Mouse (Mus musculus): ENCODE results near the gene Olfr54. TPM values are rescaled to one million over a fixed set of nuclear protein-coding genes. Genes with fewer than 3 reads are reported as not detected.

Gene Olfr54
- total RNA-seq (2023): not detected in 4 replicates

DNA sequence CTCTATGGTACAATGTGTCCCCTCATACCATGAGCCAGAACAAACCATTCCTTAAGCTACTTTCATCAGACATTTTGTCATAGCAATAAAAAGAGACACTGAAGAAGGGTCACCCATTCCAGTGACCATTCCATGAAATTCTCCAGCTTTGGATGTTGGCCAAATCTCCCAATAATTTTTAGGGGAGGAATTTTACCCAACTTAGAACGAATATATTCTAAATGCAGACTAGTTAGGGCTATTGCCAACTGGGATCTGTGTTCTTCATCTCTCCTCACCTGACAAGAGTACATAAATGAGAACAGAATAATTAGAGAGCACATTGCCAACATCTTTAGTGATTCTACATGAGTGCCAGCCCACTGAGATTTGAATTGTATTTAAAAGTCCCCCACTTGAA lies at the start of gene Olfr54:
Gene Olfr54 (plus strand): TSS at position 301 of the 400 bp plus-strand sequence.

GRCm38 (mm10) chr11:50966230-50966629 lies 47.8 kb upstream of the Olfr54 start, which contains the start of gene Olfr1378:
Olfr1378 (plus strand) TSS chr11:50966530.

GRCm38 (mm10) chr11:50981667-50982066 lies 32.4 kb upstream of the Olfr54 start, which contains the start of gene Olfr1377:
Olfr1377 (plus strand) TSS chr11:50981967.

GRCm38 (mm10) chr11:51003296-51003695 lies 10.7 kb upstream of the Olfr54 start, which contains the start of gene Olfr51:
Olfr51 (plus strand) TSS chr11:51003596.

DNA sequence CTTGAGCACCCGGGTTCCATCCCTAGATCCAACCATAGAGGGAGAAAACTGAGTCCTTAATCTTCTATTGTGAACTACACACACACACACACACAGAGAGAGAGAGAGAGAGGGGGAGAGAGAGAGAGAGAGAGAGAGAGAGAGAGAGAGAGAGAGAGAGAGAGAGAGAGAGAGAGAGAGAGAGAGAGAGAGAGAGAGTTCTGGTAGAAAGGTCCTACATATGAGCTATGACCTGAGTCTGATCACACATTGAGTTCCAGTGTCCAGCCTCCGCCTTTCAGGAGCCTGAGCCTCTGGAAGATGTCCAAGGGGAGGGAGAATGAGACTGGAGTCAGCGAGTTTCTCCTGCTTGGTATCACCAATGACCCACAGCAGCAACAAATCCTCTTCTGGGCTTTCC lies 33.8 kb downstream of the Olfr54 start, which contains the start of gene Olfr1375:
Gene Olfr1375 (plus strand): TSS at position 301 of the 400 bp plus-strand sequence.

DNA sequence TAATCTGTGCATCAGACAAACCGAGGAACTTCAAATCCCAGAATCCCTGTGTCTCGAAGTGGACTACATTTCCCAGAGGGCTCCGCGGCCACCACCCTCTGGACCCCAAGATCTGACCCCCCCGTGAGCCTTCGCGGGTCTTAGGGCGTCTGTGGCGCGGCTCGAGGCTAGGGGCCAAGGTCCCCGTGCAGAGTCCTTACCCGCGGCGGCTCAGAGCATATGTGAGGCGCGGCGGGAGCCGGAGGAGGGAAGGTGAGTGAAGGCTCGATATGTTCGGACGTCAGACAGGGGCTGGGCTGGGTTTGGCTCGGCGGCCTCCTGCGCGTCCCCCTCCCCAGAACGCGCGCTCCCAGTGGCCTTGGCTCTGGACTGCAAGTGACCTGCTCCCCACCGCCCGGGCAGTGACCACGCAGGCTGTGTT lies 45.1 kb downstream of the Olfr54 start, which contains the start of gene Zfp354a:
Gene Zfp354a (plus strand): TSS at position 107 of the 421 bp plus-strand sequence.

Other genes starting within 250 kb of the Olfr54 start
- gene Zfp354c, start 186.5 kb upstream of the Olfr54 start, total RNA-seq (2023): 4.7 to 8.7 TPM (median 7.0 TPM) in 4 replicates
- gene Zfp879, start 172.7 kb upstream of the Olfr54 start, total RNA-seq (2023): not detected in 4 replicates
- gene Grm6, start 163.6 kb upstream of the Olfr54 start, total RNA-seq (2023): 29.7 to 33.0 TPM (median 31.8 TPM) in 4 replicates
- 0.30 to 0.53 TPM (median 0.44 TPM) in 4 replicates for gene Zfp454, start 126.6 kb upstream of the Olfr54 start, total RNA-seq (2023)
- gene Zfp2, start 98.1 kb upstream of the Olfr54 start, total RNA-seq (2023): 2.1 to 3.1 TPM (median 2.9 TPM) in 4 replicates
- gene Zfp354b, start 82.6 kb upstream of the Olfr54 start, total RNA-seq (2023): 0.32 to 0.63 TPM (median 0.43 TPM) in 3 of 4 replicates, not detected in the other
- not detected in 4 replicates for gene 4933414I15Rik, start 70.5 kb upstream of the Olfr54 start, total RNA-seq (2023)
- gene Prop1, start 60.5 kb upstream of the Olfr54 start, total RNA-seq (2023): not detected in 4 replicates
- not detected in 4 replicates for gene Olfr1378, start 47.7 kb upstream of the Olfr54 start, total RNA-seq (2023)
- gene Olfr1377, start 32.3 kb upstream of the Olfr54 start, total RNA-seq (2023): not detected in 4 replicates
- not detected in 4 replicates for gene Olfr51, start 10.6 kb upstream of the Olfr54 start, total RNA-seq (2023)
- not detected in 4 replicates for gene Olfr1375, start 33.9 kb downstream of the Olfr54 start, total RNA-seq (2023)
- gene Zfp354a, start 45.0 kb downstream of the Olfr54 start, total RNA-seq (2023): not detected in 4 replicates
- not detected in 4 replicates for gene Gm12569, start 206.2 kb downstream of the Olfr54 start, total RNA-seq (2023)
- gene Clk4, start 247.5 kb downstream of the Olfr54 start, total RNA-seq (2023): 320 to 353 TPM (median 329 TPM) in 4 replicates
- gene BC049762, start 248.8 kb downstream of the Olfr54 start, total RNA-seq (2023): not detected in 4 replicates

All from B cell, adult 62 days (primary cell).